Mouse (Mus musculus) lung, postnatal 36 days (tissue): Measurements from ENCODE around the gene Ubash3a.

Experiments
- DNase-seq: peaks from one replicate; pipeline ENCODE4 v3.0.0; 2022; ENCODE audit warnings: mixed read lengths

Gene Ubash3a

GRCm38 (mm10) chr17:31222810-31223310 is 15.2 kb downstream of the Ubash3a start:
- no peak for DNase-seq

- DNase-seq = peak; percentile 23
Measured at GRCm38 (mm10) chr17:31223835-31224234, 16.2 kb downstream of the Ubash3a start.

GRCm38 (mm10) chr17:31224591-31224990 is 16.9 kb downstream of the Ubash3a start:
- DNase-seq = no peak

GRCm38 (mm10) chr17:31226368-31226767 is 18.7 kb downstream of the Ubash3a start:
- no peak for DNase-seq

GRCm38 (mm10) chr17:31226931-31227330 is 19.3 kb downstream of the Ubash3a start:
- DNase-seq = no peak

- no peak for DNase-seq
Measured at GRCm38 (mm10) chr17:31231780-31232179, 24.1 kb downstream of the Ubash3a start.

- no peak for DNase-seq
Measured at GRCm38 (mm10) chr17:31232251-31233010, 24.8 kb downstream of the Ubash3a start.

- no peak for DNase-seq
Measured at GRCm38 (mm10) chr17:31235915-31236314, 28.2 kb downstream of the Ubash3a start.

- DNase-seq = no peak
Measured at GRCm38 (mm10) chr17:31238234-31239020, 30.8 kb downstream of the Ubash3a start.

- DNase-seq = no peak
Measured at GRCm38 (mm10) chr17:31241156-31241555, 33.5 kb downstream of the Ubash3a start.

GRCm38 (mm10) chr17:31242764-31243163 is 35.1 kb downstream of the Ubash3a start:
- DNase-seq = peak; percentile 62

GRCm38 (mm10) chr17:31245321-31245720 is 37.6 kb downstream of the Ubash3a start:
- no peak for DNase-seq

GRCm38 (mm10) chr17:31247144-31247543 is 39.5 kb downstream of the Ubash3a start:
- DNase-seq = no peak

- DNase-seq = no peak
Measured at GRCm38 (mm10) chr17:31253951-31254350, 46.3 kb downstream of the Ubash3a start.

- DNase-seq = peak; percentile 90
Measured at GRCm38 (mm10) chr17:31254463-31254931, 46.8 kb downstream of the Ubash3a start.

GRCm38 (mm10) chr17:31257149-31257548 is 49.5 kb downstream of the Ubash3a start:
- no peak for DNase-seq

- DNase-seq = no peak
Measured at GRCm38 (mm10) chr17:31257898-31258297, 50.2 kb downstream of the Ubash3a start.

- DNase-seq = no peak
Measured at GRCm38 (mm10) chr17:31258310-31258865, 50.7 kb downstream of the Ubash3a start.

- DNase-seq = no peak
Measured at GRCm38 (mm10) chr17:31259145-31259544, 51.5 kb downstream of the Ubash3a start.

- DNase-seq = peak; percentile 45
Measured at GRCm38 (mm10) chr17:31259825-31260224, 52.2 kb downstream of the Ubash3a start.

GRCm38 (mm10) chr17:31260430-31260829 is 52.8 kb downstream of the Ubash3a start:
- peak; percentile 82 for DNase-seq

- DNase-seq = no peak
Measured at GRCm38 (mm10) chr17:31261352-31261751, 53.7 kb downstream of the Ubash3a start.

- peak; percentile 61 for DNase-seq
Measured at GRCm38 (mm10) chr17:31262715-31263114, 55.0 kb downstream of the Ubash3a start.
